Mouse (Mus musculus) hindbrain, embryonic 11.5 days (tissue): Measurements from ENCODE around the gene Sprtn. TPM values are rescaled to one million over a fixed set of nuclear protein-coding genes. Genes with fewer than 3 reads are reported as not detected.

Experiments
- ATAC-seq: fragments of 200-750 bp; cut with Nextera tagmentation; 2 replicates; pipeline ENCODE4 v1.8.0; 2017; ENCODE audit warnings: mild to moderate bottlenecking, moderate TSS enrichment, moderate library complexity; ENCODE audit not compliant: low FRiP score
- DNase-seq: peaks from one replicate; pipeline ENCODE4 v3.0.0-alpha.2; 2015; ENCODE audit warnings: low spot score
- H3K27ac ChIP-seq: fragments of 300-500 bp; sonication (generic); 2 replicates; pipeline ENCODE4 v1.5.1; 2014; ENCODE audit warnings: mild to moderate bottlenecking, low read depth, low read length
- H3K27me3 ChIP-seq: fragments of 300-500 bp; sonication (generic); 2 replicates; pipeline ENCODE4 v1.6.1; 2014; ENCODE audit warnings: mild to moderate bottlenecking, low read length, moderate library complexity, mixed read lengths; ENCODE audit not compliant: control insufficient read depth, insufficient read depth
- H3K36me3 ChIP-seq: fragments of 300-500 bp; sonication (generic); 2 replicates; pipeline ENCODE4 v1.6.1; 2014; ENCODE audit warnings: mild to moderate bottlenecking, low read length, moderate library complexity, mixed read lengths; ENCODE audit not compliant: control insufficient read depth, insufficient read depth
- H3K4me1 ChIP-seq: fragments of 300-500 bp; sonication (generic); replicated peaks from 2 replicates; pipeline ENCODE4 v1.6.1; 2014; ENCODE audit warnings: low read length, mixed read lengths; ENCODE audit not compliant: control insufficient read depth, insufficient read depth
- H3K4me2 ChIP-seq: fragments of 300-500 bp; sonication (generic); replicated peaks from 2 replicates; pipeline ENCODE4 v1.6.1; 2014; ENCODE audit warnings: mild to moderate bottlenecking, low read depth, low read length
- H3K4me3 ChIP-seq: fragments of 300-500 bp; sonication (generic); 2 replicates; pipeline ENCODE4 v1.5.1; 2014; ENCODE audit warnings: low read depth, low read length
- H3K9ac ChIP-seq: fragments of 300-500 bp; sonication (generic); 2 replicates; pipeline ENCODE4 v1.6.1; 2014; ENCODE audit warnings: low read depth, low read length
- H3K9me3 ChIP-seq: fragments of 300-500 bp; sonication (generic); 2 replicates; pipeline ENCODE4 v1.6.1; 2016; ENCODE audit warnings: low read length; ENCODE audit not compliant: control insufficient read depth
- WGBS: fragments of 180-500 bp; shearing (Covaris S2); extraction: QIAGEN DNeasy Blood & Tissue Kit; methylation state at CpG from one replicate; pipeline ENCODE4 v1.1.7; 2014; 5-methylcytosine and 5-hydroxymethylcytosine counted together
- polyA plus RNA-seq: library from polyadenylated mRNA; unstranded; fragments of >200 nt; fragmentation: Nextera tagmentation; extraction: Ambion mirVana; gene quantifications from 2 replicates; pipeline ENCODE4 v1.2.1, GENCODE M21; 2014

Gene Sprtn
- polyA plus RNA-seq, 1 experiment from 2014 or later: 9.6 TPM

DNA sequence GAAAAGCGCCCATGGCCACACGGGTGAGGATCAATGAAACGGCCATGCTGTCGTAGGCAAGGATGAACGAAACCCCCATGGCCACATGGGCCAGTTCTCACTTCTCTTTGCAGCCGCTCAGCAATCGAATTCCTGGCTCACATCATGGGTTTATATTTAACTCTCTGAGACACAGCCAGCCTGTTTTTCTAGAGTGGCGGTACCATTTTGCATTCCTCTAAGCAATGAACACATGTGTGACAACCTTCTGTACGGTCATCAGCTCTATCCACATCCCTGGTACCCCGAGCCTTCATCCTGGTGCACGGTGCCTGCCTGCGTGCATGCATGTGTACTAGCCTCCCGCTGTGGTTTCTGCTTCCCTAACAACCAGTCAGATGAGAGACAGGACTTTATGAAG is 32.4 kb downstream of the Sprtn start:
- Histone ChIP-seq H3K36me3 (0 out of 2 replicates have a peak, but pooled peaks cover 4% of the 10 kb centered on the region), H3K9me3 (no peaks in the 10 kb centered on the region), H3K27me3 (no peaks in the 10 kb centered on the region), H3K9ac (no peak overlapping the region), H3K4me3 (no peak overlapping the region), H3K4me2 (no peak overlapping the region), H3K27ac (no peak overlapping the region), H3K4me1 (no peaks in the 10 kb centered on the region)
- DNase-seq (no peak), ATAC-seq (no peak)
- WGBS: 96% methylated on average over 13 of the region's 13 CpGs

GRCm38 (mm10) chr8:124930649-124931048 is 33.0 kb downstream of the Sprtn start:
- Histone ChIP-seq H3K36me3 (0 out of 2 replicates have a peak, but pooled peaks cover 4% of the 10 kb centered on the region), H3K4me3 (no peak overlapping the region), H3K4me1 (no peaks in the 10 kb centered on the region), H3K27ac (no peak overlapping the region), H3K27me3 (no peaks in the 10 kb centered on the region), H3K4me2 (no peak overlapping the region), H3K9ac (no peak overlapping the region), H3K9me3 (no peaks in the 10 kb centered on the region)
- ATAC-seq (no peak), DNase-seq (no peak)
- 83% methylated on average over 4 of the region's 4 CpGs for WGBS

DNA sequence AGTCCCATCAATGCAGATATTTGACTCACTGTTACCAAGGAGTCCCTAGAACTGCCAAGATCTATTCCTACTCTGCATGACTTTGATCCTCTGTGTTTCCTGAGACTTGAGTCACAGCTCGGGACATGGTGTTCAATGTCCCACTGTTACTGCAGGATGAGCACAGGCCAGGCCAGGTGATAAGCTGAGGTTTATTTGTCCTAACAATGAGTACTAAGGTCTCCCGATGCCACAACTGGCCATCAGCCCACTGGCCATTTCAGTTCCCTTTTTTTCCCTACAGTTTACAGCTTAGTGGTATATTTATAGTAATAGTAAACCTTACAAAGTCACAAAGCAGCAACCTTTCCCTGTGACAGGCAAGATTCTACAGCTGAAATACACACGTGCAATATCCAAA is 34.7 kb downstream of the Sprtn start:
- H3K36me3 ChIP-seq: 0 out of 2 replicates have a peak, but pooled peaks cover 4% of the 10 kb centered on the region
- no peak overlapping the region for H3K4me3 ChIP-seq
- no peak for ATAC-seq
- WGBS: 83% methylated on average over 3 of the region's 3 CpGs
- H3K27me3 ChIP-seq: no peaks in the 10 kb centered on the region
- no peak overlapping the region for H3K27ac ChIP-seq
- H3K9me3 ChIP-seq: no peaks in the 10 kb centered on the region
- no peaks in the 10 kb centered on the region for H3K4me1 ChIP-seq
- no peak overlapping the region for H3K9ac ChIP-seq
- DNase-seq: no peak
- no peak overlapping the region for H3K4me2 ChIP-seq

- no peaks in the 10 kb centered on the region for H3K4me1 ChIP-seq
- DNase-seq (no peak), ATAC-seq (no peak)
- H3K4me2 ChIP-seq: no peak overlapping the region
- H3K9me3 ChIP-seq: no peaks in the 10 kb centered on the region
- no peak overlapping the region for H3K27ac ChIP-seq
- H3K4me3 ChIP-seq: no peak overlapping the region
- no peak overlapping the region for H3K9ac ChIP-seq
- WGBS: 94% methylated on average over 5 of the region's 5 CpGs
- H3K27me3 ChIP-seq: no peaks in the 10 kb centered on the region
- 0 out of 2 replicates have a peak, but pooled peaks cover 8% of the 10 kb centered on the region for H3K36me3 ChIP-seq
Measured at GRCm38 (mm10) chr8:124935116-124935515, 37.4 kb downstream of the Sprtn start.

DNA sequence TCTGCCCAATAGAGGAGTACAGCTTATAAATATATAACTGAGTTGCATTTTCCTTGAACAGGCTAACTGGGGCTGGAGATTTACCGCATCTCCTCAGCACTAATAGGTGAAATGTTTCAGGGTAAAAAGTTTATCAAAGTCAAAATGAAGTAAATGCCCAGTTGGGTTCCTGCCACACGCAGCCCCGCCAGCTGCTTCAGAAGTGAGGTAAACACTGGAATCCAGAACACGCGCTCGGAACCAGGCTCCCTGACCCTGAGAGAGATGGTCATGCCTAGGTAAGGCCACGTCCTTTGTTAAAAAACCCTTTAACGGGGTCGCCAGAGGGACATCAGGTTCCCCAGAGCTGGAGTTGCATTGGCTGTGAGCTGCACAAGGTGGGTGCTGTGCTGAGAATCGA is 39.0 kb downstream of the Sprtn start:
- WGBS: 97% methylated on average over 10 of the region's 10 CpGs
- ATAC-seq: no peak
- H3K4me2 ChIP-seq: no peak overlapping the region

GRCm38 (mm10) chr8:124937293-124937692 is 39.6 kb downstream of the Sprtn start:
- Histone ChIP-seq H3K4me3 (no peak overlapping the region), H3K9ac (no peak overlapping the region), H3K4me1 (no peaks in the 10 kb centered on the region), H3K36me3 (0 out of 2 replicates have a peak, but pooled peaks cover 4% of the 10 kb centered on the region), H3K27me3 (no peaks in the 10 kb centered on the region), H3K9me3 (no peaks in the 10 kb centered on the region), H3K4me2 (no peak overlapping the region), H3K27ac (no peak overlapping the region)
- DNase-seq (no peak), ATAC-seq (no peak)
- WGBS: 93% methylated on average over 4 of the region's 4 CpGs

More for the DNA sequence above, 39.0 kb downstream of the Sprtn start:
- Histone ChIP-seq H3K9ac (no peak overlapping the region), H3K9me3 (no peaks in the 10 kb centered on the region), H3K27me3 (no peaks in the 10 kb centered on the region), H3K36me3 (0 out of 2 replicates have a peak, but pooled peaks cover 4% of the 10 kb centered on the region), H3K4me1 (no peaks in the 10 kb centered on the region), H3K4me3 (no peak overlapping the region), H3K27ac (no peak overlapping the region)
- DNase-seq: no peak

- no peak overlapping the region for H3K4me3 ChIP-seq
- no peak for ATAC-seq
- H3K9ac ChIP-seq: no peak overlapping the region
- DNase-seq: no peak
- no peaks in the 10 kb centered on the region for H3K9me3 ChIP-seq
- no peak overlapping the region for H3K4me2 ChIP-seq
- H3K27me3 ChIP-seq: no peaks in the 10 kb centered on the region
- H3K27ac ChIP-seq: no peak overlapping the region
- WGBS: 94% methylated on average over 6 of the region's 6 CpGs
- no peaks in the 10 kb centered on the region; the same call in 1 of the 2 replicates for H3K4me1 ChIP-seq
- H3K36me3 ChIP-seq: 0 out of 2 replicates have a peak, but pooled peaks cover 4% of the 10 kb centered on the region
Measured at GRCm38 (mm10) chr8:124943801-124944200, 46.1 kb downstream of the Sprtn start.

DNA sequence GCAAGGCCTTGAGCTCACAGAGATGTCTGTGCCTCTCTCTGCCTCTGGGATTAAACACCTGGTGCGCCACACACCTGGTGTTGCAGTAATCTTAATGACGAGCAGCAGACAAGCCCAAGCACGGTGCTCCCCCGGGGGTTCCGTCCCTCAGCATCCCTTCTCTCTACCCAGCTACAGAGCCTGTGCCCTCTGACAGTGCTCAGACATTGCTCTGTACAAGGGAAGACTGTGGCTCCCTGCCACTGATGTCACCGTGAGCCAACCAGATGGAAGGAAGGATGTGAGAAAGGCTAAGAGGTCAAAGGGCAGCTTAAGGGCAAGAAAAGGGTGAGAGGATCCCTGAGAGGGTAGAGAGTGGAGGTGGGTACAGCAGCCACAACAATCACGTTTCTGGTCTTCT is 46.7 kb downstream of the Sprtn start:
- H3K4me3 ChIP-seq: no peak overlapping the region
- no peak overlapping the region for H3K4me2 ChIP-seq
- H3K9ac ChIP-seq: no peak overlapping the region
- H3K9me3 ChIP-seq: no peaks in the 10 kb centered on the region
- H3K27ac ChIP-seq: no peak overlapping the region
- H3K27me3 ChIP-seq: no peaks in the 10 kb centered on the region
- ATAC-seq: no peak
- DNase-seq: no peak
- no peaks in the 10 kb centered on the region; the same call in 1 of the 2 replicates for H3K4me1 ChIP-seq
- 58% methylated on average over 7 of the region's 7 CpGs for WGBS
- no peaks in the 10 kb centered on the region for H3K36me3 ChIP-seq

DNA sequence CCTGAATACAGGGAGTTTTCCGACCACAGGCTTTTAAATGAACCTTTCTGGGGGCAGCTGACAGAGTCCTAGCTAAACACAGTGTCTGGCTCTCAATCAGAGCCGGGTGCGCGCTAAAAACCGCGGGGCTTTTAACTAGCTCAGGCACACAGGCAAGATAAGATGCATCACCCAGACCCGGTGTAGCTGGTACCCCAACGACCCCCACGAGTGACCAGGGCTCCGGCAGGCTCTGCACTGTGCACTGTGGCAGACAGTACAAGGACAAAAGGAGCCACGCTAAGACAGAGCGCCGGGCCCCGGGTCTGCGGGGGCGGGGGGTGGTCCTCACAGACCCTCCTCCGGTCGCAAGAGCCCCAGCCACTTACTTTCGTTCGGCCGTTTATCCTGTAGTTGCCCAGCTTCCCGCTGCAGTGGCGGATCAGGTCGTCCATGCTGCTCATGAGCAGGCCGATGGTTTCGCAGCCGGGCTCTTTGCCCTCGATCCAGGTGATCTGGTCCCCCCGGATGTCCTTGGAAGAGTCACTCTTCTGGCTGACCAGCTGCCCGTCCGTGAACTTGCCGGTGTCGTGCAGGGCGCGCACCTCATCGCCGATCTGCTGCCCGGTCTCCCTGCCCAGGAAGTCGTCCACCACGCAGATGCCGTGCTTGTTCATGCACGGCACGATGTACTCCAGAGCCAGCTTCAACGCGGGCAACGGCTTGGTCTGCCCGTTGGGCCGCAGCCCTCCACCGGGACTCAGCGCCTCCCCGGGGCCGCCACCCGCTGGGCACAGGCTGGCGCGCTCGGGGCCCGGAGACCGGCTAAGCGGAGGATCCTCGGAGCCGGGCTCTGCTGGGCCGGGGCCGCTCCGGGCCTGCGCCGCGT is 50.4 kb downstream of the Sprtn start:
- under 1% methylated on average over 66 of the region's 67 CpGs for WGBS
- no peaks in the 10 kb centered on the region for H3K9me3 ChIP-seq
- DNase-seq: peak; percentile 70
- peak; percentile 69 for ATAC-seq
- no peaks in the 10 kb centered on the region for H3K27me3 ChIP-seq
- H3K27ac ChIP-seq: peak overlapping the region; percentile 97
- H3K36me3 ChIP-seq: no peaks in the 10 kb centered on the region
- peak overlapping the region; percentile 98 for H3K9ac ChIP-seq
- peaks cover 4% of the 10 kb centered on the region; the same call in 1 of the 2 replicates for H3K4me1 ChIP-seq
- peak overlapping the region; percentile 94 for H3K4me3 ChIP-seq
- H3K4me2 ChIP-seq: peak overlapping the region; percentile 77
